Mouse (Mus musculus): ENCODE measurements around the gene Cdh1.
"Not testable (repeated sequence)": the region's sequence is repeated elsewhere in the genome, so short reads cannot be mapped to it uniquely, and the experiment has no call there.

The Cdh1 gene

GRCm38 (mm10) chr8:106603131-106603819 lies at the start of gene Cdh1:
Gene Cdh1 (plus strand): TSS chr8:106603351.
- DNase-seq (ENCODE audit: low spot score): peak; percentile 46

GRCm38 (mm10) chr8:106554011-106554410 lies 49.1 kb upstream of the Cdh1 start:
- no peak for DNase-seq (ENCODE audit: low spot score)

GRCm38 (mm10) chr8:106556068-106556645 lies 47.0 kb upstream of the Cdh1 start:
- no peak for DNase-seq (ENCODE audit: low spot score)

DNA sequence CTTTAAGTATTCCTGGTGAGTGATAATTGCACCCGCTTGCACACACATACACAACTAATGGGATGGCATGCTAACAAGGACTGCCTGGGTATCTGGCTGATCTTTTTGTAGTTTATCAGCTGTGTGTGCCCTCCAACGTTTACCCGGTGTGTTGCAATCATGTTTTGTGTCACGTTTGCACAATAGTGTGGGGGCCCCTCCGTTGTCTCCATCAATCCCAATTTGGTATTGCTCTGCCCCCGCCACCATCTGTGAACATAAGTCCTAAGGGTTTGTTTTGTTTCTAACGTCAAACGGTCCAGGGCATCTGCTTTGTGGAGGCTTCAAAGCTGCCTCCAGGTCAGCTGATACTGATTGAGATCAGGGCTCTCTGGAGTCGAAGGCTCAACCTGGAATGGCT lies 43.3 kb upstream of the Cdh1 start:
- no peak for DNase-seq (ENCODE audit: low spot score)

GRCm38 (mm10) chr8:106561097-106561865 lies 41.9 kb upstream of the Cdh1 start:
- peak; percentile 29 for DNase-seq (ENCODE audit: low spot score)

GRCm38 (mm10) chr8:106563691-106564182 lies 39.4 kb upstream of the Cdh1 start:
- DNase-seq (ENCODE audit: low spot score): no peak

GRCm38 (mm10) chr8:106569006-106569405 lies 34.1 kb upstream of the Cdh1 start:
- no peak for DNase-seq (ENCODE audit: low spot score)

- DNase-seq (ENCODE audit: low spot score): no peak
Observed at GRCm38 (mm10) chr8:106570386-106570785, 32.8 kb upstream of the Cdh1 start.

GRCm38 (mm10) chr8:106571551-106572172 lies 31.5 kb upstream of the Cdh1 start:
- no peak for DNase-seq (ENCODE audit: low spot score)

- DNase-seq (ENCODE audit: low spot score): not testable (repeated sequence)
Observed at GRCm38 (mm10) chr8:106572175-106572574, 31.0 kb upstream of the Cdh1 start.

DNA sequence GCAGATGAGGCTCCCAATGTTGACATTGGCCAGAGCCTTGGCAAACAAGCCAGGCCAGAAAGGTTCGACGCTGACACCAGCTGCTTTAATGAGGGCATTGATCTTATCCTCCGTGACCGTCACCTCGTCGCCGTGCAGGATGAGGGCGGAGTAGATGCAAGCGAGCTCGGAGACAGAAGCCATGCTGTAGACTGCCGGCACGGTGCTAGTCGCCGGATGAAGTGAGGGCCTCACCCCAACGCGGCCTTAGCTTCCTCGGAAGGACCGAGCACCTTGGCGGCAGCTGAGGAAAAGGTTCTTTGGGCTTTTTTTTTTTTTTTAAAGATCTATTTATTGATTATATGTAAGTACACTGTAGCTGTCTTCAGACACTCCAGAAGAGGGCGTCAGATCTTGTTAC lies 30.0 kb upstream of the Cdh1 start, which contains the start of gene Gm10073:
Gm10073 (minus strand) TSS at position 294 of the 400 bp plus-strand sequence.
- not testable (repeated sequence) for DNase-seq (ENCODE audit: low spot score)

DNA sequence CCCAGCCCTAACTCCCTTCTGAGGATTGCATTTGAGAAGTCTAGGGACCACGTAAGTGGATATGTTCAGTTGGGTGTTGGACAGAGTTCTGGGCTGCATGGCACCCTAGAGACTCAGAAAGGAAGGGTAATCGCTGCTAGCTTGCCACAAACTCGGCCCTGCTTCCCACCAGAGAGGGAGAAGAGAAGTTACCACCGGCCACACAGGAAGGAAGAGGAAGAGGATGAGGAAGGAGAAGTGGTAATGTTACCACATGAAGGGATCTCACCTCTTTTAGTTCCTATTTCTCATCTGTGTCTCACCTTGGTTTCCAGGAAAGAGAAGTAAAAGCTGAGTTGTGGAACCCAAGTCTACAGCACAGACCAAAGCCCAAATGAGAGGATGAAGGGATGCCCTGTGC lies 28.9 kb upstream of the Cdh1 start:
- no peak for DNase-seq (ENCODE audit: low spot score)

- no peak for DNase-seq (ENCODE audit: low spot score)
Observed at GRCm38 (mm10) chr8:106576849-106577555, 26.1 kb upstream of the Cdh1 start.

DNA sequence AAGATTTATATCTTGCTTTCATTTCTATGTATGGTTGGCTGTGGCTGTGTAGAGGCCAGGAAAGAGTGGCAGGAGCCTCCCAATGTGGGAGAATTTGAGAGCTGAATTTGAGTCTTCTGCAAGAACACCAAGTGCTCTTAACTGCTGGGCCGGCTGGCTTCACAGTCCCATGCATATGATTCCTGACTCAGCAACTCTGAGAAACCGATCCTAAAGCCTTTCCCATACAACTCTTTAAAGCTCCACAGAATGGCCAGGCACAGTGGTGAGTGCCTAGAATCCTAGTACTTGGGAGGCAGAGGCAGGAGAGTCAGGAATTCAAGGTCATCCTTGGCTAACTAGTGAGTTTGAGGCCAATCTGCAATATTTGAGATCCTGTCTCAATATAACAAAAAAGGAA lies 23.6 kb upstream of the Cdh1 start:
- no peak for DNase-seq (ENCODE audit: low spot score)

DNA sequence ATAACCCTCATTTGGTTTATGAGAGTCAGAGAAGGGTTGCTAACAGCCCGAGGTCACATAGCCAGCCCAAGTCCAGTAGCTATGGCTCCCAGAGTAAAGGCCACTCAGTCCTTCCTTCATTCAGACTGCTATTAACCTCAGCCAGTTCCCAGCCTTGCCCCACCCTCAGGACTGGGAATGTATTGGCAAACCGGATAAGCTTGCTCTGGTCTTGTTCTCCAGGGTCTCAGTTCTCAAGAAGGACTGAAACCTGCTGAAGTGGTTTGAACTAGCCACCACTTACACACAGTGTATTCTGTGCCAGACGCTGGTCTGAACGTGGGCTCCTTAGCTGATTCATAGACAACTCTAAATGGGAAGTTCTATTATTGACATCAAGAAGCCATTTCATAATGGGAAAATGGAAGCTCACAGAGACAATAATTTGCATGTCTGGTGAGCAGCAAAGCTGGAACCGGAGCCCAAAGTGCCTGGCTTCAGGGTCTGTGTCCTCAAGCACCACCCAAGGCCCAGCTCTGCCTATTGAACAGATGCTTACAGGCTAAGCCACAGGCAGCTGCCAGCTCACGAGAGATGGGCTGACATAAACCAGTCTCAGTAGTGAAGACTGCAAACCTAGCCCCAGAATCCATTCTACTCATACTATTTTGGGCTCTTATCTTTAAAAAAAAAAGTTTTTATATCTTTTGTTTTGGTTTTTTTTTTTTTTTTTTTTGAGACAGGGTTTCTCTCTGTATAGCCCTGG lies 21.6 kb upstream of the Cdh1 start:
- DNase-seq (ENCODE audit: low spot score): no peak

DNA sequence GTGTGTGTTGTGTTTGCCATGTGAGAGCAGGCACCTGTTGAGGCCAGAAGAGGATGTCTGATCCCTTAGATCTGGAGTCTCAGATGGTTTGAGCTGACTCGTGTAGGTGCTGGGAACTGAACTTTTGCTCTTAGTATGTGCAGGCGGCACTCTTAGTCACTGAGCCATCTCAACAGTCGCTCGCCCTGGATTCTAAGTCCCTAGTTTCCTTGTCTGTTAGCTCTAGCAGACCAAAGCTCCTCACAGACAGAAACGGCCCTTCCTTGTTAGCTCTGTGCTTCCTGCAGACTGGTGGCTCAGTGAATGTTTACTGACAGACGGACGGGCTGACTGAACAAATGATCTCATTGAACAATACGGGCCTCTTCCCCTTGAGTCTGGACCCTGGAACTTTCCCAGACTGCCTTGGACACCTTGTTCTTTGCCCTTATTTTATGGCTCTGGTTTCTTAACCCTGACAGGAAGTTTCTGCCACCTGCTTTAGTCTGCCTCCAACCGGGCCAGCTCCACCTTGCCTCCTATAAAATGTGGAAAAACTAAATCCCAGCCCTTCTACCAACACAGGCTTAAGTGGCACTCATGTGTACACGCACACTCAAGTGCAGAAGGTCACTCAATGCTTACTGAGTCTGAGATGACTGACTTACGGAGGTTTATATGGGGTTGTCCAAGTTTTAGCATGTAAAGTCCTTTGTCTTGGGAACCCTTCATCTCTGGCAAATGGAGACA lies 18.0 kb upstream of the Cdh1 start:
- DNase-seq (ENCODE audit: low spot score): no peak

GRCm38 (mm10) chr8:106585671-106586037 lies 17.5 kb upstream of the Cdh1 start:
- DNase-seq (ENCODE audit: low spot score): no peak

DNA sequence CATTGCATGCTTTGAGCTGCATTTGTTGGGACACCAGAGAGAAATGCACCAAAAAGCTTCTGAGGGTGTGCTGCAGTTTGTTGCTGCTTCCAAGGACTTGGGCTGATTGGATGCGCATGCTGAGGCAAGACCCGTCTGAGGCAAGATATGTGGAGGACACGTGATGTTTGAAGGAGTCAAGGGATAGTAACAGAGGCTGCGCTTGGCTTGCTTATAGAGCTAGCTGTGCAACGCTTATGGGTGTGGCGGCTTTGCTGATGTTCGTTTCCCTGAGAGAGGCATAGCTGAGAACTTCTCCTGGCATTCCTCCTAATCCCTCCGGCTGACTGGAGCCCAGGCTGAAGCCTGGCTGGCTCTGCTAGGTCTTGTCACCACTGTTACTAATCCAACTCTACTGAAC lies 16.3 kb upstream of the Cdh1 start:
- DNase-seq (ENCODE audit: low spot score): no peak

GRCm38 (mm10) chr8:106588443-106589431 lies 14.4 kb upstream of the Cdh1 start:
- DNase-seq (ENCODE audit: low spot score): no peak

Measured in ovary, postnatal 10 days (tissue).